Mouse (Mus musculus): ENCODE data around the gene Lin28b. TPM values are rescaled to one million over a fixed set of nuclear protein-coding genes. Genes with fewer than 3 reads are reported as not detected.
"Not testable (repeated sequence)": the region's sequence is repeated elsewhere in the genome, so short reads cannot be mapped to it uniquely, and the experiment has no call there.

Gene Lin28b
- polyA plus RNA-seq, 1 experiment: 0.11 TPM

GRCm38 (mm10) chr10:45411741-45412140, 74.5 kb downstream of the Lin28b start:
- DNase-seq (ENCODE audit: low spot score): no peak

GRCm38 (mm10) chr10:45410624-45411341, 75.4 kb downstream of the Lin28b start:
- DNase-seq (ENCODE audit: low spot score): no peak

- DNase-seq (ENCODE audit: low spot score): no peak
These were observed 86.4 kb downstream of the Lin28b start for GRCm38 (mm10) chr10:45399702-45400243.

- DNase-seq (ENCODE audit: low spot score): no peak
These were observed 88.0 kb downstream of the Lin28b start for GRCm38 (mm10) chr10:45398211-45398610.

GRCm38 (mm10) chr10:45382637-45382958, 103.6 kb downstream of the Lin28b start:
- no peak for DNase-seq (ENCODE audit: low spot score)

- no peak for DNase-seq (ENCODE audit: low spot score)
These were observed 104.1 kb downstream of the Lin28b start for GRCm38 (mm10) chr10:45381937-45382636.

DNA sequence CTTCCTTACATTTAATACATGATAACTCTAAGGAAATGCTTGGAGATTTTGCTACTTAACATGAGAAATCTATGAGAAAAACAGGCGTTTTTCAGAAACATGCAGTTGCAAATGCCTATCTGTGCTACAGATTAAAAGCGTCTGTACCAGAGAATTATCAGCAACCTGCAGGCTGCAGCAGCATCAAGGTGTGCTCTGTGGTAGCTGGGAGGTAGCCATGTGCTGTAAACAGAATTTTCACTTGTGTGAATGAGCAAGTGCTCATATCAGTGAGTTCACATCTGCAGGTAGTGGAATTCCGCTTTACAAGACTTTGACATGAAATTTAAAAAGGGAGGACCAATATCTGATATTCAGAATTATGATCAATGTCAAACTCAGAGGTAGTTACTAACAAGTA, 107.9 kb downstream of the Lin28b start:
- no peak for DNase-seq (ENCODE audit: low spot score)

DNA sequence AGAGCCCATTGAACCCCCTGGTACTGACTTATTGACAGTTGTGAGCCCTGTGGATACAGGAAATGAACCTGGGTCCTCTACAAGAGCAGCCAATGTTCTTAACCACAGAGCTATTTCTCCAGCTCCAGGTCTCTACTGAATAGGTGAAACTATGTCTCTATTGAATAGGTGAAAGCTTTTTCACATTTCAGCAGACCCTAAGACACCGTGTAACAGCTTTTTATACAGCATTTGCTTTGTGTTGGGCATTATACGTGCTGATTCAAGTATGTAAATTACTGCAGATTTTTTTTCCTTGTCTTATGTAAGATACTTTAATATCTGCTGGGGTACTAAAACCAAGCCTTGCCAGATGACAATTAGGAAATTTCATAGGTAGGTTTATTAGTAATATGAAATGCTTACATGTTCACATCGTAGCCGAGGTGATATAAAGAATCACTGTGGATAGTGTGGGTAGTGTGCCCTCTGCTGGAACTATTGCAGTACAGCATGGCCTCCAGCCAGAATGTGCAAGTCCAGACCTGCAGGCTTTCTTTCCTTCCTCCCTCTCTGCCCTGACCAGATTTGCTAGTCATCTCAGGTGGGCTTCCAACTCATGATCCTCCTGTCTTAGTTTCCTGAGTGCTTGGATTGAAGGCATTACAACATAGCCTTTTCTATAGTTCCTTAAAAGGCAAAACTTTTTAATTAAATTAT, 113.1 kb downstream of the Lin28b start:
- DNase-seq (ENCODE audit: low spot score): no peak

- DNase-seq (ENCODE audit: low spot score): no peak
These were observed 115.7 kb downstream of the Lin28b start for GRCm38 (mm10) chr10:45370545-45370944.

DNA sequence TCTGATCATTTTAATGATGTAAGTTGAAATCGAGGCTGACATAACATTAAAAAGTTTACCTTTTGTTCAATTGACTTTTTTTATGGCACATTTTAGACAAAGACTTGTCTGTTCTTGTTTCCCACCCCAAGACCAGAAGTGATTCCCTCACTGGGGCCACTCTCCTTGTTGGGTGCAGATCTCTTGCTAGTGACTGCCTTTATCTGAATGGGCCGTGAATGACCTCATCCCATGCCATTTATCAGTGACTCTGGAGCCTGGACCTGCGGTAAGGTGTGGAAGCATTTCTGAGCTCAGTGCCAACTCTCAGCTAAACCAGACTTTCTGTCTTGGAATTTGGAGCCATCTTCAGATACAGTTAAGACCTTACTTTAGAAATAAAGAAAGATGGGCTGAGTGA, 116.6 kb downstream of the Lin28b start:
- no peak for DNase-seq (ENCODE audit: low spot score)

DNA sequence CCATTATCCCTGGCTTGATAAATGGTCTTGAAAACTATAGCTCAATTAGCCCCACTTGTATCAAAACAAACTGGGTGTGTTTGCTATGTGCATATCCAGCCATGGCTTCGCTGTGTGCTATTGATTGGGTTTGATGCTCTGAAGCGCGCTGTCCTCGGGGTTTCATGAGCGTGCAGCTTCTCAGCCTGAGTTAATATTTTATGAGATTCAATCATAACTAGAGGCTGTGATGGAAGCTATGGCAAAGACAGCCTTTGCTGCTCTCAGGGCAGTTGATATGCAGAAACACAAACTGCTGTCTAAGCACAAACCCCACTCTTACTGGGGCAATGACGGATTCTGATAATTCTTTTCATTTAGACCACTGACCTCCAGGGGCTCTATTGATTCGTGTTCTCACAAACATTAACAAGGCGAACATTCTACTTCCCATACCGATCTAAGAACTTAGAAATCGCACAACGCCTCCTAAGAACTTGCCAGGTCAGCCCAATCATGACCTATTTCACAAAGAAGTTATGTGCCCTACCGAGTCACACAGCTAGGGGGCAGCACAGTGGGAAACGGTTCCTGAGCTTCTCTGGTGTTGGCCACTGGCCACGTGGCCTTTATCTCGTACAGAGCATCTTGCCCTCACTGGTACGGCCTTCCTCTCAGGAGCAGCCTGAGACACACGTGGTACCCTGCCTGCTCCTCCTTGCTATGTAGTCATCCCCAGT, 119.0 kb downstream of the Lin28b start:
- no peak for DNase-seq (ENCODE audit: low spot score)

- no peak for DNase-seq (ENCODE audit: low spot score)
These were observed 122.8 kb downstream of the Lin28b start for GRCm38 (mm10) chr10:45363396-45363795.

- DNase-seq (ENCODE audit: low spot score): no peak
These were observed 130.1 kb downstream of the Lin28b start for GRCm38 (mm10) chr10:45356091-45356490.

DNA sequence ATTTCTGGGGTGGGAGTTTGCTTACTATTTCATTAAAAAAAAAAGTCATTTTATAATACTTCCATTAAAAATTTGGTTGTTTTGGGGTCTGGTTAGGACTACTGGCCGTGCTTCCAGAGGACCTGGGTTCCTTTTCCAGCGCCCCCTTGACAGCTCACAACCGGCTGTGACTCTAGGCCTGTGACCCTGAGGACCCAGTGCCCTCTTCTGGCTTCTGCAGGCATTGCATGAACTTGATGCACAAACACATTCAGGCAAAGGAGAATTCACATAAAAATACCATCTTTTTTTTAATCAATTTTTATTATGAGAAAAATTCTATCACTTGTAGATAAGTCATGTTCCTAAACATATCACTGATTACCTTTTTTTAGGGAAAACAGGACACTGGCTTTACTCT, 138.1 kb downstream of the Lin28b start:
- DNase-seq (ENCODE audit: low spot score): not testable (repeated sequence)

DNA sequence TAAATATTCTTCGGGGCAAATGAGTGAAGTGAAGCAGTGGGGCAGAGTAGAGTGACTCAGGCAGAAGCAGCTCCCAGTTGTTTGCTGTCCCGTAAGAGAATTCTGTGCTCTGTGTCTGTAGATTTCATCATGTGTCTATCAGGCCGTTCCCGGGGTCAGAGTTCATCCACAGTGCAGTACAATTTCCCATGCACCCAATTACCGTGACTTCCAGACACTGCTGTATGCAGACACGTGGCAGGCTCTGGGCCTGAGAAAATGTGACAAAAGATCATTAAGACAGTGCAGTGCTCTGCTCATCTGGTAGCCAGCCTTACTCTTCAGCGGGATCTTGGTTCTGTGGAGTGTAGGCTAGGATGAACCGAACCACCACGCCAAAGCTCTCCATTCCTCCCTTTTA, 141.0 kb downstream of the Lin28b start:
- DNase-seq (ENCODE audit: low spot score): no peak

DNA sequence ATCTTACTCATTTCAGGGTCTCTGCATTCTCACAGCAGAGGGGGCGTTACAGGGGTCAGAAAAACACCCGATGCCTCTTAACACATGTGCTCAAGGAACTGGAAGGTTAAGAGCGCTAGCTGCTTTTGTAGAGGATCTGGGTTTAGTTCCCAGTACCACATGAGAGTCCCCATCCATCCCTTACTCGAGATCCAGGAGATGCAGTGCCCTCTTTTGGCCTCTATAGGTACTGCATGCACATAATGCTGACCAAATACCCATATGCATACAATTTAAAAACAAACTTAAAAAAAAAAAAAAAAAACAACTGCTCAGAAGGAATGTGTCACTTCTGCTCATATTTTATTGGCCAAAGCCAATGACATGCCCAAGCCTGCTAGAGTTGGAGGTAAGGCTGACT, 141.8 kb downstream of the Lin28b start:
- DNase-seq (ENCODE audit: low spot score): no peak

DNA sequence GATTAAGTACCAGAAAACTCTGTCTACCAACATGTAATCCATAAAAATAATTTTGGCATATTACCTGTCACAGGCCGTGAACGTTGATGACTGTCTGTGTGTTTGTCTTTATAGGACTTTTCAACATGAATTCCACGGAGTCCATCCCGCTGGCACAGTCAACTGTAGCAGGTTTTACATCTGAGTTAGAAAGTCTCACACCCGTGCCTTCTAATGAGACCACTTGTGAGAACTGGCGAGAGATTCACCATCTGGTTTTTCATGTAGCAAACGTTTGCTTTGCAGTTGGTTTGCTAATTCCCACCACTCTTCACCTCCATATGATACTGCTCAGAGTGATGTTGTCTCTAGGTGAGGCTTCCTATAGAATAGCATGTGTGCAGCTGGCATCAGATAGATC, 147.1 kb downstream of the Lin28b start:
- no peak for DNase-seq (ENCODE audit: low spot score)

GRCm38 (mm10) chr10:45335434-45336422, 150.5 kb downstream of the Lin28b start, which contains the start of gene Bves:
Bves (plus strand) TSS chr10:45335772.
- DNase-seq (ENCODE audit: low spot score): peak; percentile 41

DNA sequence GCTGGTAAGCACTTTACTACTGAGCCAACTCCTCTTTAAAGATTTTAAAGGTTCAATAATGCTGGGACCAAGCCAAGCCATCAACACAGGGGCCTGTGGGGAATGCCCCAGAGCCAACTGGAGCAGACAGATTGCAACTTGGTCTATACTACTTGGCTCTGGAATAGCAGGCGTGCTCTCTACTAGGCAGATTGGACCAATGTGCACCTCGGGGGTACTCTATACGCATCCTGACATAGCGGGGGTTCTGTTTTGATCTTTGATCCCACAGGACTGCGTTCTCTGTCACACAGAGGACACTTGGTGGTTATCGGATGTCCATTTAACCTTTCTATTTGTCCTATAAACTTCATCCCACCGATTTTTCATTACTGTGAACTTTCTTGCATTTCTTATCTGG, 151.3 kb downstream of the Lin28b start:
- no peak for DNase-seq (ENCODE audit: low spot score)

DNA sequence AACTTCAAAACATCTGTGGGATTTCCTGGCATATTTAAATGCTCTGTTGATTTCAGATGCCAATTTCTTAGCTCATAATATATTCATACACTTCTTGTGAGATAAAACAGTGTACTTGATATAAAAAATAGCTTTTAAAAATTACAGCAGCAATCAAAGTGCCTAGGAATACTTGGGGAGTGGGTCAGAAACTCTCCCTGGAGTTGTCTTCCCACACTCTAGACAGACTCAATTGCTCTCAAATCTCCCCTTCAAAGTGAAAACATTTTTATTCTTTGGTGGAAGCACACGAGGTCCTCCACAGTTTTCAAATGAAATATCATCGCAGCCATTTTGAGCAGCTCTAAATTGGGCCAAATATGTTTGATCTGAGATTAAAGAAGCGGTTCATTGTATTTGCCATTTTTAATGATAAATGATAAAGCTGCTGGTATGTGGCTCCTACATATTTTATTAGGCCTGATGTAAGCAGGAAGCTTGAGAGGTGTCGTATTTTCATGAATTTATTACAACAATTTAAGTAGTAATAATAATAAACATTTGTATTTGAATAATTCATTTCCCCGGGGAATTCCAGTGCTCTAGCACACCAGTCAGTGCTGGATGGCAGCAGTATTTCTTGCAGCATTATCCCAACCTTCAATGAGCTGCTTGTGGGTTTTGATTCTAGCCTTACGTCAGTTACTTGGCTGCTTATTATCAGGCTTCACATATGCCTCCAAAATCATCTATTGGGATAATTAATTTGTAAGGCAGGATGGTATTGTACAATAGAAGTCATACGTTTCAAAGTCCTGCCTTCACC, 157.8 kb downstream of the Lin28b start:
- DNase-seq (ENCODE audit: low spot score): no peak

All from urinary bladder, adult 2 months (tissue).